Comparison of ENCODE assay signal across 25 mouse cellular contexts in genomic region chr10:20036846-20037245, GRCm38 (mm10).
A peak's percentile ranks its signal among the peaks of the same experiment; 100 is the strongest.
DNase-seq lines count a peak whose midpoint lies in the region; ATAC-seq and TF ChIP-seq lines count a peak whose summit lies in the region.
"Had no signal": no experiment of that assay in that cellular context is flagged by ENCODE, and none has a peak within 500 bp of the region (broad histone marks: within the 10 kb centered on the region; RNA-seq: fewer than 3 reads in every experiment).

No protein-coding gene starts in this region.

- H3K27ac ChIP-seq in bone marrow macrophage, adult 2 months (ENCODE audit: insufficient read depth, low read depth, low read length): peak overlapping the region; percentile 94
- H3K27ac ChIP-seq: embryonic facial prominence, embryonic 12.5 days; forebrain, embryonic 13.5 days; hindbrain, embryonic 13.5 days; limb, embryonic 12.5 days; liver, embryonic 13.5 days; lung, embryonic 15.5 days; midbrain, embryonic 13.5 days had no signal

- intact Hi-C loops in left cerebral cortex, postnatal 14 days (cut with DNase I): no loop called here

- H3K4me3 ChIP-seq in bone marrow macrophage, adult 2 months (ENCODE audit: insufficient read depth, low read length): 0 out of 2 replicates have a peak overlapping the region, but pooled peaks have one; percentile 37
- H3K4me3 ChIP-seq: embryonic facial prominence, embryonic 12.5 days; erythroblast, embryonic 14.5 days; forebrain, embryonic 13.5 days; hindbrain, embryonic 13.5 days; limb, embryonic 12.5 days; liver, embryonic 13.5 days; lung, embryonic 15.5 days; midbrain, embryonic 13.5 days; myocyte had no signal

- peak; percentile 41 for DNase-seq in adrenal gland, adult 2 months
- DNase-seq in adrenal gland, adult 8-10 months: no peak
- DNase-seq in 416B (ENCODE audit: low read depth): peak; percentile 86
- DNase-seq in thymus, postnatal 0 days (ENCODE audit: low spot score): no peak
- DNase-seq in left cerebral cortex, postnatal 14 days (ENCODE audit: low spot score in 2 of 2): no peak
- no peak for DNase-seq in kidney, adult 18-20 months
- DNase-seq: adrenal gland, postnatal 14 days; cerebellum, adult 2 months; gastrocnemius, postnatal 14 days; kidney, adult 8-10 months; kidney, postnatal 25 days; liver, embryonic 13.5 days; lung, postnatal 4 days; right cerebral cortex, postnatal 14 days; thymus, postnatal 25 days had no signal

- TF ChIP-seq POLR2A in bone marrow macrophage, adult 2 months (IDR thresholded peaks at IDR 0.05; ENCODE audit: borderline replicate concordance, low read depth, low read length): no peak

- ATAC-seq in megakaryocyte progenitor cell, adult 5-6 weeks (replicated peaks; ENCODE audit: poor library complexity): peak; percentile 76
- ATAC-seq: forebrain, embryonic 13.5 days; midbrain, embryonic 13.5 days had no signal

- peaks cover 19% of the 10 kb centered on the region for H3K4me1 ChIP-seq in bone marrow macrophage, adult 2 months (ENCODE audit: control insufficient read depth, insufficient read depth, low read length)
- H3K4me1 ChIP-seq: embryonic facial prominence, embryonic 12.5 days; forebrain, embryonic 13.5 days; limb, embryonic 12.5 days; lung, embryonic 15.5 days had no signal

- no peak for TF ChIP-seq CTCF in bone marrow macrophage, adult 2 months (IDR thresholded peaks at IDR 0.05; ENCODE audit: low read depth, low read length)

Comparison
In these comparisons a context has a peak if more than half of its experiments do, and no peak if none do; other contexts are left out.
1. DNase-seq: peak in adrenal gland, adult 2 months (single experiment) and 416B (single experiment); none in adrenal gland, adult 8-10 months (single experiment), thymus, postnatal 0 days (single experiment), left cerebral cortex, postnatal 14 days (0 of 2) and kidney, adult 18-20 months (single experiment).